Mouse (Mus musculus) embryo, embryonic 9.5 days (tissue): ENCODE results near the gene Rest.
"Not testable (repeated sequence)": the region's sequence is repeated elsewhere in the genome, so short reads cannot be mapped to it uniquely, and the experiment has no call there.

Experiments
- DNase-seq: peaks from one replicate; pipeline ENCODE4 v3.0.0-alpha.2; 2017; ENCODE audit errors: extremely low spot score

The Rest gene

GRCm38 (mm10) chr5:77265081-77265670 lies at the start of gene Rest:
Gene Rest, plus strand, starts transcription at chr5:77265491.
- peak; percentile 88 for DNase-seq

GRCm38 (mm10) chr5:77217211-77217610 lies 48.1 kb upstream of the Rest start:
- DNase-seq, result peak; percentile 73

- no peak for DNase-seq
Measured at GRCm38 (mm10) chr5:77217724-77218123, 47.6 kb upstream of the Rest start.

GRCm38 (mm10) chr5:77223043-77223975 lies 42.0 kb upstream of the Rest start:
- no peak for DNase-seq

- DNase-seq, result no peak
Measured at GRCm38 (mm10) chr5:77228986-77229385, 36.3 kb upstream of the Rest start.

GRCm38 (mm10) chr5:77231863-77232262 lies 33.4 kb upstream of the Rest start:
- not testable (repeated sequence) for DNase-seq

- no peak for DNase-seq
Measured at GRCm38 (mm10) chr5:77234921-77235320, 30.4 kb upstream of the Rest start.

- DNase-seq, result no peak
Measured at GRCm38 (mm10) chr5:77237104-77237503, 28.2 kb upstream of the Rest start.

GRCm38 (mm10) chr5:77244331-77244987 lies 20.8 kb upstream of the Rest start:
- DNase-seq, result no peak

- peak; percentile 45 for DNase-seq
Measured at GRCm38 (mm10) chr5:77245463-77245786, 19.9 kb upstream of the Rest start.

GRCm38 (mm10) chr5:77245787-77246671 lies 19.3 kb upstream of the Rest start:
- DNase-seq, result peak; percentile 42

- DNase-seq, result no peak
Measured at GRCm38 (mm10) chr5:77250083-77250482, 15.2 kb upstream of the Rest start.

- no peak for DNase-seq
Measured at GRCm38 (mm10) chr5:77251656-77252055, 13.6 kb upstream of the Rest start.

- no peak for DNase-seq
Measured at GRCm38 (mm10) chr5:77252115-77252827, 13.0 kb upstream of the Rest start.

- DNase-seq, result no peak
Measured at GRCm38 (mm10) chr5:77253154-77253553, 12.1 kb upstream of the Rest start.

GRCm38 (mm10) chr5:77254402-77254801 lies 10.9 kb upstream of the Rest start:
- DNase-seq, result no peak

- DNase-seq, result no peak
Measured at GRCm38 (mm10) chr5:77257603-77258002, 7.7 kb upstream of the Rest start.

- DNase-seq, result no peak
Measured at GRCm38 (mm10) chr5:77259315-77259714, 6.0 kb upstream of the Rest start.

GRCm38 (mm10) chr5:77260141-77260540 lies 5.2 kb upstream of the Rest start:
- no peak for DNase-seq

GRCm38 (mm10) chr5:77261137-77261536 lies 4.2 kb upstream of the Rest start:
- no peak for DNase-seq

GRCm38 (mm10) chr5:77262105-77262504 lies 3.2 kb upstream of the Rest start:
- no peak for DNase-seq
